Mouse (Mus musculus) fat pad, adult 2 months (tissue): ENCODE results near the gene Prkar2b.

Source experiments
- DNase-seq: peaks from one replicate; pipeline ENCODE4 v3.0.0-alpha.2; 2011; ENCODE audit warnings: low read depth, low spot score; ENCODE audit errors: extremely low read depth

Prkar2b gene

GRCm38 (mm10) chr12:32061090-32061930, at the start of gene Prkar2b:
Gene Prkar2b, minus strand, starts transcription at chr12:32061296.
- DNase-seq = no peak

- peak; percentile 97 for DNase-seq
Observed at GRCm38 (mm10) chr12:32109201-32109600, 48.1 kb upstream of the Prkar2b start.

DNA sequence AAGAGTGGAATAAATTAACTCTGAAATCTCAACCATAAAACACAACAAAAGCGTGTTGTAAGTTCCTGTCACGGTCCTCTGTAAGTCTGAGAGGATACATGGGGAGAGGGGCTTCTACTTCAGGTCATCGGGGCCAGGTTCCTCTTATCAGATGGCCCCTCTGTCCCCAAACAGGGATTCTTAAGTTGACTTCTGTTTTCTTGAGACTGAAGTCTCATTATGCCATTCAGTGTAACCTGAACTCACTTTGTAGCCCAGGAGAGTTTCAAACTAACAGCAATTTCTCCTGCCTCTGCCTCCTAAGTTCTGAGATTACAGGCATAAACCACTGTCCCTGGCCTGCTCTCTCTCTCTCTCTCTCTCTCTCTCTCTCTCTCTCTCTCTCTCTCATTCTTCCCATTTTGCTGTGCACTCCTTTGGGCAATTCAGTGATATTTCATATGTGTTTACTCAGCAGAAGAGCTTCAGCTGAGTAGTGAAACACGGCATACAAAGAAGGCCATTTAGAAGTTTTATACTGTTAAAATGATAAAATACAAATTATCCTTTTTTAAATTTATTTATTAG, 43.9 kb upstream of the Prkar2b start:
- DNase-seq = no peak

- no peak for DNase-seq
Observed at GRCm38 (mm10) chr12:32104451-32104862, 43.4 kb upstream of the Prkar2b start.

DNA sequence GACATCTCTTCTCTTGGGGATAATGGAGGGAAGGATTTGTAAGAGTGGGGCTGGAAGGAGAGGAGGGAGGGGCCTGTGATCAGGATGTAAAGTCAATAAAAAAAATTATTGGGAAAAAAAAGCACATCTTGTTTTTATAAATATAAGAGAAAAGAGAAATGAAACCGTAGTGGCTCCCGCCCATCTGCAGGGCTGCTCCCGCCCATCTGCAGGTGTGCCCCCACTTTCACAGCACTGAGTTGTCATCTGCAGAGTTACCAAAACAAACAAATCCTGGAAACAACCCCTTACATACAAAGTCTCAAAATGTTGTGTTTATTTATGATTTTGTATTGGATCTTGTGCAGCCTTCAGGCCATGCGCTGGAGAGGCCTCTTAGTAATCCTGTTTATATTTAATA, 40.2 kb upstream of the Prkar2b start:
- DNase-seq = no peak

DNA sequence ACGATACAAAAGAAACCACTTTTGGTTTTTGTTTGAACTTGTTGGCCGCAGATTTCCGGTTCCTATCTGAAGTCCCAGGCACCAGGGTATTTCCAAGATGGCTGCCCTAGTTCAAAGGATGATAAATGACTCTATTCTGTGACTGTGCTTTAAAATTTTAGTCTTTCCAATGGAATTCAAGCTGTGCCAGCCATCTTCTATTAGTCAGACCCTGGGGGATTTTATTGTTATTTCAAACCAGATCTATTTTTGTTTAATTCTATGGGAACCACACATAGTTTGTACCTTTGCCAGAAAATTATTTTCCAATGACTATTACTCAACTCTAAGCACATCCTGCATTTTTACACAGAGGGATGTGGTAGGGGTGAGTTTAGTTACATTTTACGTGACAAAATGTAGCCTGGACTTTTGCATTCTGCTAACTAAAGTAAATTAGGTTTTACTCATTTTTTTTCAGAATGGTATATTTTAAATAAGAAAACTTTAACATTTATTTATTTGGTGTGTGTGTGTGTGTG, 38.6 kb upstream of the Prkar2b start:
- no peak for DNase-seq

GRCm38 (mm10) chr12:32098596-32098995, 37.5 kb upstream of the Prkar2b start:
- DNase-seq = no peak

DNA sequence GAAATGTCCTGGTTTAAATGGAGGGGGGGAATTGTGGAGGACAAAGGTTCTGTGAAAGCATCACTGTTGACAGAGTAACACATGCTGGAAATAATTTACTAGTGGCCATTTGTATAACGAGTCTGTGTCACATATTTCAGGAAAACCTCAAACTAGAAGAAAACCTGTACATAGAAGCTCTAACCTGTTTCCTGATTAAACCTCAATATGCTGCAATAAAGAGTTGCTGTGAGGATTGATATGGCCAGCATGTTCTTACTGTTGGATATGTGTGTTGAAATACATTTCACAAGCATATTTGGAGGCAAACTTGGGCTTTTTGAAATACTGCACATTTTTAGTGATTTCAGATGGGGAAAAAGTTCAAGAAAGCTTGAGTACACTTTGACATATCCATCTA, 36.0 kb upstream of the Prkar2b start:
- DNase-seq = no peak

DNA sequence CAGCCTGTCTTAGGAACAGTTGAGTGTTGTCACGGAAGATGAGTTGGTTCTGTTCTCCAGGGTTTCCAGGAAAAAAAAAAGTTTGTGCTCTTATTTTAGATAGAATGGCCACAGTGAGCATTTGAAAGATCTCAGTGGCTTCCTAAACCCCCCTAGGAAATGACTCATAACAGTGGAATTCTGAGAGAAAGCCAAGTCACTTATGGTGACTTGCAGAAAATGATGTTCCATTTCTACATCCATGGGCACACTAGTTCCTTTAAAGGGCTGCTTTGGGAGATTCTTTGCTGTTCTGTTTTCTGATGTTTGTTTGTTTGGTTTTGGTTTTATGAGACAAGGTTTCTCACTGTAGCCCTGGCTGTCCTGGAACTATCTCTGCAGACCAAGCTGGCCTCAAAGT, 34.1 kb upstream of the Prkar2b start:
- no peak for DNase-seq

GRCm38 (mm10) chr12:32092452-32092851, 31.4 kb upstream of the Prkar2b start:
- no peak for DNase-seq

GRCm38 (mm10) chr12:32088566-32088965, 27.5 kb upstream of the Prkar2b start:
- no peak for DNase-seq

DNA sequence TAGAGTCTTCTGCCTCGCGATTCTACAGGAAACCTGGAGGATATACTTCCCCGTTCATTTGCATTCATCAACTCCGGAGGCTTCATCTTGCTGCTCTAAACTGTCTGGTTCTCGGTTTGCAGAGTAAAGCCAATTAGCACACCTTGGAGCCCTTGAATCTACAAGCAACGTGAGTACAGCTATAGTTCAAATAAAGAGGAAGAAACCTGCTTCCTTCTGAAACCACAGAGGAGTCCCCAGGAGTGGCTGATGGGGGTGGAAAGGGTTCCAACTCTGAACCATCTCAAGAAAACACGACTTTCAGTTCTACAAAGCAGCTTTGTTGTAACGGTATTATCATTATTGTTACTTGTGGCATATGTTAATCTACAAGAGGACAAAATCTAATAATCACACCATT, 26.2 kb upstream of the Prkar2b start:
- no peak for DNase-seq

- no peak for DNase-seq
Observed at GRCm38 (mm10) chr12:32086874-32087273, 25.8 kb upstream of the Prkar2b start.

GRCm38 (mm10) chr12:32085856-32086255, 24.8 kb upstream of the Prkar2b start:
- DNase-seq = no peak

DNA sequence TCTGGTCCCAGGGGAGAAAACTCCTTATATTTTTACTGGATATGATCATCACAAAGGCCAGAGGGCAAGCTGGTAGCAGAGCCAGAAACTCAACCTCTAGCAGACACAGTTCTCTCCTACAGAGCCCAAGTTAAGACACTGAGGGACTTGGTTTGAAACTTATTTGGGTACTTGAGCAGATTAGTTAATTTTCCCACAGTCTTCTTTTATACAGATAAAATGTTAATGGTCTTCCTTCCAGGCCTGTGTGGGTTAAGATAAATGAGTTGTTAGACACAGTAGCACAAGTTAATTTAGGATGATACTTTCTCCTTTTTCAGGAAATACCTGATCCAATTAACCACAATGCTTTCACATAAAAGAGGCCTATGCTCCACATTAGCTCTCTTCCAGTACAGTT, 24.1 kb upstream of the Prkar2b start:
- DNase-seq = no peak

GRCm38 (mm10) chr12:32084601-32085000, 23.5 kb upstream of the Prkar2b start:
- DNase-seq = no peak

DNA sequence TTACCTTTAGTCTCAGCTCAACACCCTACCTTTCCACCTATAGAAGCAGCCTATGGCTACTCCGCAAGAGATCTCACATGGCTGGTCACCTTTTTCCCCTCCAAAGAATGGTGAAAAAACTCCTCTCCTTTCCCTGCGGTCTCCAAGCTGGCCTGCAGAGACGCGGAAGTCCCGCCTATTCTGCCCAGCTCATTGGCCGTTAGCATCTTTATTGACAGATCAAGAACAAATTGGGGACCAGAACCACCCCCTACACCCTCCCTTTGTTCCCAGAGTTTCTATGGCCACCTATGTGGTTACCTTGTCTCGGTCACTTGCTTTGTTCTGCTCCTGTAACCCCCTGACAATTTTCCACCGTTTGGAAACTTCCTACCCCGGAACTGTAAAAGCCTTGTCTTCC, 19.6 kb upstream of the Prkar2b start:
- DNase-seq = no peak

DNA sequence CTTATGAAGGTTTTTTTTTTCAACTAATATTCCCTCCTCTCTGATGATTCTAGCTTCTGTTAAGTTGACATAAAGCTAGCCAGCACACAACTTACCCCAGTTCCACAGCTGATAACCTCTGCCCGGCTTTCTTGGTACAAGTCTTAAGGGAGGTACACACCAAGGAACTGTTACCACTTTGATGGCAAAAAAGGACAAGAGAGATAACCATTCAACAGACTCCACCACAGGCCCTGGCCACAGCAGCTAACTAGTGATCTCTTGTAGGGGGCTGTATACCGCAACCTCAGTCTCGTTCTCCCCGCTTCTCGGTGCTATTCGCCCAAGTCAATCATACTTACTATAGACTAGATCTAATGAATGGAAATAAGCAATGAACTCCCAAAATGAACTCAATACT, 16.3 kb upstream of the Prkar2b start:
- DNase-seq = no peak

DNA sequence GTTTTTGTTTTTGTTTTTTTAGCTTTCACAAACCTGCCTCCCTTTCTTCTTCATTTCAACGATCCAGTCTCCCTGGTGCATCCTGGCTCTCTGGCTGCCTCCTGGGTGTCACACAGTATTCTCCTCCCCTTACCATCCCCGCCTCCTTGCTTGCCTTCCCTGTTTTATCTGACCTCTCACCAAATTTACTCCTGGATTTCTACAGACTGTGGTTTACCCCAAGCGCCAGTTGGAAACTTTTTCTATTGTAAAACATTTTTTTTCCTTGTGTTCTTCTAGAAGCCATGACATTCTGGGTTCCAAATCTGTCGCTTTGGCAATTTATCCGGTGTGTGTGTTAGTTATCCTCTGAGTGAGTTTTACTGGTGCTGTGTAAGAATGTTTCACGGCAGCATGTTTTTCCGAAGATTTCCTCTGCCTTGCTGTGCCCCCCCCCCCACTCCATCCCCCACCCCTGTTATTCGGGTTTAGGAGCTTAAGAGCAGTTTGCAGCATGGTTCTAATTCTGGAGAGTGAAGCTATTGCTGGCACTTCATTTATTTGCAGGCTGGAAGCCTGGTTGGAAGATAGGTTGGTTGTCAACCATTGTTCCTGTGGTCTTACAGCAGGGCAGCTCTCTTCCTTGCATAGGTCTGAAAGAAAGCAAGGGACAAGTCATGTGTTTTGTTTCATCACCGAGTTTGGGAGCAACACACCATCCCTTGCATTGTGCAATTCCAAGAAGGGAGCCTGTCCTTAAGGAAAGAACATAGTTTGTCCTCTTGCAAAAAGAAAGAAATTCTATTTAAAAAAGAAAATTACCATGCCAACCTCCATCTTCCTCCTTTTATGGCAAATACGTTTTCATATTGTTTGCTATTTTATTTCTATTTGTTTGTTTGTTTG, 15.0 kb upstream of the Prkar2b start:
- DNase-seq = no peak

DNA sequence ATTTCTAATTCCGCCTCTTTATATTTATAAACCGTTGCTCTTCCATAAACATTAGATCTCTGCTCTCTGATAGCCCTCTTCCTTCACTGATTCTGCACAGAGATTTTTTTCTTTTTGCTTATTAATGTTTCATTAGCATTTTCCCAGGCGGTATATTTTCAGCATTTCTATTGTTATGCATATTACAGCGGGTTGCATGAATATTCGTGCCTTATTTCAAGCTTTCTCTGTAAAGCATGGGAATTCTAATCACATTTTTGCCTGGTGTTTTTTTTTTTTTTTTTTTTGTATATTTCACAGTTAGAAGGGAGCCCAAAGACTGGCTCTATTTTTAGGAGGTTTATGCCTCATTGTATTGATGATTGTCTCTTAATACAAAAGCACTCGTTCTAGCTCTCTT, 13.2 kb upstream of the Prkar2b start:
- DNase-seq = no peak

- DNase-seq = no peak
Observed at GRCm38 (mm10) chr12:32066004-32066403, 4.9 kb upstream of the Prkar2b start.
